Mouse (Mus musculus) liver, embryonic 14.5 days (tissue): Measurements from ENCODE around the gene Prtn3. TPM values are rescaled to one million over a fixed set of nuclear protein-coding genes. Genes with fewer than 3 reads are reported as not detected.

Experiments used
- ATAC-seq: fragments of 200-750 bp; cut with Nextera tagmentation; 2 replicates; pipeline ENCODE4 v1.8.0; 2017; ENCODE audit warnings: moderate number of reproducible peaks, mild to moderate bottlenecking, moderate library complexity; ENCODE audit not compliant: insufficient read depth
- DNase-seq, 3 experiments: peaks; one replicate each; pipeline ENCODE4 v3.0.0-alpha.2; 2012 to 2013; ENCODE audit warnings: low read depth in 3 of 3, low spot score in 3 of 3
- H3K27ac ChIP-seq: fragments of 300-500 bp; sonication (generic); 2 replicates; pipeline ENCODE4 v1.5.1; 2014; ENCODE audit warnings: moderate library complexity, mild to moderate bottlenecking, control low read depth, inconsistent platforms
- H3K27me3 ChIP-seq: fragments of 300-500 bp; sonication (generic); 2 replicates; pipeline ENCODE4 v1.6.1; 2014; ENCODE audit warnings: mild to moderate bottlenecking, low read length, moderate library complexity; ENCODE audit not compliant: control insufficient read depth, insufficient read depth
- H3K36me3 ChIP-seq: fragments of 300-500 bp; sonication (generic); replicated peaks from 2 replicates; pipeline ENCODE4 v1.6.1; 2014; ENCODE audit warnings: low read depth; ENCODE audit not compliant: control insufficient read depth, insufficient read depth
- H3K4me1 ChIP-seq, 2 experiments: fragments of 200-500 bp in 1 of 2; fragments of 300-500 bp in 1 of 2; sonication (generic) in 1 of 2; replicated peaks; 2 replicates each; pipeline ENCODE4 v1.6.1; 2012 to 2014; ENCODE audit warnings: antibody characterized with exemption in 1 of 2, inconsistent platforms in 1 of 2, low read length in 1 of 2; ENCODE audit not compliant: control insufficient read depth in 2 of 2, insufficient read depth in 2 of 2
- H3K4me2 ChIP-seq: fragments of 300-500 bp; sonication (generic); 2 replicates; pipeline ENCODE4 v1.6.1; 2014; ENCODE audit warnings: low read depth, mild to moderate bottlenecking, control low read depth, moderate library complexity
- H3K4me3 ChIP-seq, 2 experiments: fragments of 200-500 bp in 1 of 2; fragments of 300-500 bp in 1 of 2; sonication (generic) in 1 of 2; 2 replicates each; pipeline ENCODE4 v1.5.1; 2012 to 2014; ENCODE audit warnings: low read depth in 2 of 2, low read length in 2 of 2, mild to moderate bottlenecking in 2 of 2, control low read depth in 1 of 2, inconsistent platforms in 1 of 2, moderate library complexity in 1 of 2; ENCODE audit not compliant: insufficient read depth in 1 of 2
- H3K9ac ChIP-seq: fragments of 300-500 bp; sonication (generic); replicated peaks from 2 replicates; pipeline ENCODE4 v1.6.1; 2014; ENCODE audit warnings: mild to moderate bottlenecking, control low read depth, moderate library complexity
- H3K9me3 ChIP-seq: fragments of 300-500 bp; sonication (generic); 2 replicates; pipeline ENCODE4 v1.6.1; 2016; ENCODE audit warnings: low read length, mixed read lengths; ENCODE audit not compliant: control insufficient read depth
- CTCF ChIP-seq: IDR thresholded peaks from 2 replicates; pipeline ENCODE4 v1.5.1; 2016; ENCODE audit warnings: antibody characterized with exemption, low read depth, control low read depth
- EP300 ChIP-seq: IDR thresholded peaks from 2 replicates; pipeline ENCODE4 v1.6.1; 2016; ENCODE audit warnings: antibody characterized with exemption, low read depth
- WGBS: fragments of 180-500 bp; shearing (Covaris S2); extraction: QIAGEN DNeasy Blood & Tissue Kit; methylation state at CpG from one replicate; pipeline ENCODE4 v1.1.7; 2014; ENCODE audit not compliant: insufficient replicate concordance; 5-methylcytosine and 5-hydroxymethylcytosine counted together
- polyA plus RNA-seq, 2 experiments: library from polyadenylated mRNA; depleted of rRNA in 1 of 2; stranded (reverse) in 1 of 2; unstranded in 1 of 2; fragments of >200 nt; fragmentation: Nextera tagmentation in 1 of 2; extraction: Ambion mirVana in 1 of 2; gene quantifications; 2 replicates each; pipeline versions ENCODE4 v1.2.1 to v1.2.3; 2012 to 2014

The Prtn3 gene
- polyA plus RNA-seq, 2 experiments = 132 to 133 TPM

DNA sequence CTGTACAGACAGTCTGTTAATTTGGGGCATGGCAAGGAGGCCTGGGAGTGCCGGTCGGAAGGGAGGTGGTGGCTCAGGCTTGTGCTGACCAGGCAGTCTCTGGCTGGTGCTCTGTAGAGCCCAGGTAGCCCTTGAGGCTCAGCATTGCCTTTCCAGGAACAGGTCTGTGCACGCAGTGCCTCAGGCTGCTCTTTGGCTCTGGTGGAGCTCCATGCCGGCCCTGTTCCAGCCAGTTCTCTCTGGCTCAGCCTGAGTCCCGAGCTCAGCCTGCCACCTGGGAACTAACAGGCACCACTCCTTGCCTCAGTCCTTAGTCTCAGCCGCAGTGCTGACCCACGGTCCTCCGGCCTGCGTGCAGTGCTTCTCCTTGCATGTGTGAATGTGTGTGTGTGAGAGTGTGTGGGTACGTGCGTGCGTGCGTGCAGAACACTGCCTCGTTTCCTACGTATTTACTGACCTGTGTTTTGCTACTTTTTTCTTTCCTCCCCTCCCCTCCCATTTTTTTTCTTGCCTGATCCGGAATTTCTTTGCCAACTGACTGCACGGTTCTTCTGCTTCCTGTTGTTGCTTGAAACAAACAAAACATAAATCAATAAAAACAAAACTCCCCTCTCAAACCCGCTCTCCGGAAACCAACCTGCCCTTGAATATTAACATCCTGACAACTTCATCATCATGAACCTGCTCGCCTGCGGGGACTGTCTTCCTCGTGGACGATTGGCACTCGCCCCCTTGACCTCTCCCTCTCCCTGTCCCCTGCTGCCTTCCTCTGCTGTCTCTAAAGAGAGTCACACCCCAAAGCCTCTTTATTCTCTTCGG lies 12.8 kb upstream of the Prtn3 start:
- no peak for TF ChIP-seq CTCF
- no peak for TF ChIP-seq EP300

DNA sequence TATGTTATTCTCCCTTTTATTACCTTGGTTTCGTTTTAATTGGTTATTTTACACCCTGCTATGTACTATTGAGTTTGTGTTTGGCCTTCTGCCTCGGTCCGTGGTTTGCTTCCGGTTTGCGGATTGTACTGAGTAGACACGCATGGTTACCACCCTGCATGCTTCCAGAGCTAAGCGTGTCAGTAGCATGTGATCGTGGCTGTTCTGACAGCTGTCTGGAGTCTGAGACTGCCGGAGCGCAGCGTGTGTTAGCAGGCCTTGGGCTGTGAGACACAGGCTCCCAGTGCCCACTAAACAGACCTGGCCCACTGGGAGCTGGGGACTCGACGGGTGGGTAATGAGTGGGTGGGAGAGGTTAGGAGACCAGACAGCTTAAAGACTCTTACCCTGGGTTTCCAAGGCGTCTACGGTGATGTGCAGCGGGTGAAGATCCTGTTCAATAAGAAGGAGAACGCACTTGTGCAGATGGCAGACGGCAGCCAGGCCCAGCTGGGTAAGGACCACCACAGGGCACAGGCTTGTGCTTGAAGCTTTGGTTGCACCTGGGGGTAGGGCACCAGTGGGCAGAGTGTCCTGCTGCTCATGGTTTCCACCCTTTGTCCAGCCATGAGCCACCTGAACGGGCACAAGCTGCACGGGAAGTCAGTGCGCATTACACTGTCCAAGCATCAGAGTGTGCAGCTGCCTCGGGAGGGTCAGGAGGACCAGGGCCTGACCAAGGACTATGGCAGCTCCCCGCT lies 12.1 kb upstream of the Prtn3 start:
- 88% methylated on average over 23 of the region's 23 CpGs for WGBS
- no peak for TF ChIP-seq EP300
- TF ChIP-seq CTCF = no peak
- peaks cover 1 to 10% of the 10 kb centered on the region in 2 experiments; a peak in 3 of 4 replicates for H3K4me1 ChIP-seq
- no peak overlapping the region for H3K27ac ChIP-seq
- no peak for ATAC-seq
- H3K36me3 ChIP-seq = peaks cover 66% of the 10 kb centered on the region
- H3K4me3 ChIP-seq = no peak overlapping the region
- no peak overlapping the region for H3K4me2 ChIP-seq
- H3K9me3 ChIP-seq = no peaks in the 10 kb centered on the region
- DNase-seq = no peak
- no peak overlapping the region for H3K9ac ChIP-seq
- no peaks in the 10 kb centered on the region for H3K27me3 ChIP-seq

More for the DNA sequence above, 12.8 kb upstream of the Prtn3 start:
- no peak for ATAC-seq
- 87% methylated on average over 25 of the region's 25 CpGs for WGBS
- H3K27ac ChIP-seq = no peak overlapping the region
- peaks cover 74% of the 10 kb centered on the region for H3K36me3 ChIP-seq
- H3K9me3 ChIP-seq = no peaks in the 10 kb centered on the region
- H3K4me2 ChIP-seq = no peak overlapping the region
- H3K27me3 ChIP-seq = no peaks in the 10 kb centered on the region
- H3K4me1 ChIP-seq = peaks cover 4 to 18% of the 10 kb centered on the region in 2 experiments; a peak in 3 of 4 replicates
- no peak overlapping the region for H3K4me3 ChIP-seq
- DNase-seq = no peak
- no peak overlapping the region for H3K9ac ChIP-seq

- Histone ChIP-seq H3K27me3 (no peaks in the 10 kb centered on the region), H3K4me1 (peaks cover 0 to 3% of the 10 kb centered on the region in 2 experiments; a peak in 1 of 4 replicates), H3K9me3 (no peaks in the 10 kb centered on the region), H3K27ac (no peak overlapping the region), H3K36me3 (peaks cover 61% of the 10 kb centered on the region), H3K4me3 (no peak overlapping the region), H3K4me2 (no peak overlapping the region), H3K9ac (no peak overlapping the region)
- DNase-seq (no peak), ATAC-seq (no peak)
- TF ChIP-seq CTCF (no peak), EP300 (no peak)
- WGBS = 77% methylated on average over 10 of the region's 10 CpGs
Measured at GRCm38 (mm10) chr10:79862925-79863324, 11.4 kb upstream of the Prtn3 start.

- WGBS = 48% methylated on average over 10 of the region's 10 CpGs
- ATAC-seq = peak; percentile 12
Measured at GRCm38 (mm10) chr10:79864351-79865188, 9.7 kb upstream of the Prtn3 start.

More at GRCm38 (mm10) chr10:79864351-79865188, 9.7 kb upstream of the Prtn3 start:
- no peak for DNase-seq
- Histone ChIP-seq H3K4me1 (no peaks in the 10 kb centered on the region), H3K27ac (no peak overlapping the region), H3K9me3 (no peaks in the 10 kb centered on the region), H3K9ac (no peak overlapping the region), H3K36me3 (peaks cover 45% of the 10 kb centered on the region), H3K4me3 (no peak overlapping the region), H3K4me2 (no peak overlapping the region), H3K27me3 (no peaks in the 10 kb centered on the region)
- TF ChIP-seq CTCF (no peak), EP300 (no peak)
